Mouse (Mus musculus): Measurements from ENCODE around the gene Klhl29.

DNA sequence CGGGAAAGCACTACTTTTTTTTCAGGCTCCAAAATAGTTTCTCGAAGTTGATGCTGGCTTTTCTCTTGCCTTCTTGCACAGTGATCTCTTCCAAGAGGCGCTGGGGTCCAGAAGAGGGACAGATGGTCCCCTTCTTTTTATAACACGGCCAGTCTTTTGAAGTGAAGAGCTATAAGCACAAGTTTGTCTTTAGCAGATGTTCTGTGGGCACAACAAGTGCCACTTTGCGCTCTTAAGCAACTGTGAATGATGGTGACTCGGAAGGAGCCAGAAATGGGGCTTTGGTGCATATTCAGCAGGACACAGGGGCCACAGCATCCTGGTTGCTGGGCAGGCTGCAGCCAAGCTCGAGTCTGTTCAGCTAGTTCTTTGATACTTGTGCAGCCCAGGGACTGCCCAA lies 249.6 kb downstream of the Klhl29 start:
- TF ChIP-seq CTCF (IDR thresholded peaks at IDR 0.05; ENCODE audit: borderline replicate concordance, insufficient read depth, low read length) (no peak), POLR2A (IDR thresholded peaks at IDR 0.05; ENCODE audit: low read depth, low read length) (no peak)
